Mouse (Mus musculus) cerebellum, adult 8-10 months (tissue): Measurements from ENCODE around the gene Klf6.

ENCODE experiments used
- DNase-seq: peaks from one replicate; pipeline ENCODE4 v3.0.0; 2022

Klf6 gene

GRCm38 (mm10) chr13:5861157-5862002, at the start of gene Klf6:
Gene Klf6, plus strand, starts transcription at chr13:5861482.
- peak; percentile 100 for DNase-seq

GRCm38 (mm10) chr13:5813433-5813832, 47.8 kb upstream of the Klf6 start:
- no peak for DNase-seq

GRCm38 (mm10) chr13:5817250-5817649, 44.0 kb upstream of the Klf6 start:
- no peak for DNase-seq

- no peak for DNase-seq
Measured at GRCm38 (mm10) chr13:5819173-5819572, 42.1 kb upstream of the Klf6 start.

- no peak for DNase-seq
Measured at GRCm38 (mm10) chr13:5822586-5822985, 38.7 kb upstream of the Klf6 start.

GRCm38 (mm10) chr13:5823150-5823549, 38.1 kb upstream of the Klf6 start:
- DNase-seq = no peak

- no peak for DNase-seq
Measured at GRCm38 (mm10) chr13:5824189-5824815, 37.0 kb upstream of the Klf6 start.

GRCm38 (mm10) chr13:5826170-5826827, 35.0 kb upstream of the Klf6 start:
- no peak for DNase-seq

- DNase-seq = no peak
Measured at GRCm38 (mm10) chr13:5831976-5832375, 29.3 kb upstream of the Klf6 start.

GRCm38 (mm10) chr13:5837174-5837777, 24.0 kb upstream of the Klf6 start:
- no peak for DNase-seq

GRCm38 (mm10) chr13:5841418-5841817, 19.9 kb upstream of the Klf6 start:
- DNase-seq = no peak

GRCm38 (mm10) chr13:5842911-5843310, 18.4 kb upstream of the Klf6 start:
- DNase-seq = no peak

GRCm38 (mm10) chr13:5843829-5844228, 17.5 kb upstream of the Klf6 start:
- DNase-seq = no peak

GRCm38 (mm10) chr13:5844338-5844737, 16.9 kb upstream of the Klf6 start:
- no peak for DNase-seq

- no peak for DNase-seq
Measured at GRCm38 (mm10) chr13:5845161-5845590, 16.1 kb upstream of the Klf6 start.

GRCm38 (mm10) chr13:5845605-5846004, 15.7 kb upstream of the Klf6 start:
- DNase-seq = no peak

GRCm38 (mm10) chr13:5846860-5847259, 14.4 kb upstream of the Klf6 start:
- no peak for DNase-seq

- DNase-seq = no peak
Measured at GRCm38 (mm10) chr13:5847736-5848135, 13.5 kb upstream of the Klf6 start.

- DNase-seq = no peak
Measured at GRCm38 (mm10) chr13:5860651-5861156, 578 bp upstream of the Klf6 start.

- DNase-seq = peak; percentile 48
Measured at GRCm38 (mm10) chr13:5862003-5862625, 832 bp downstream of the Klf6 start.

- peak; percentile 37 for DNase-seq
Measured at GRCm38 (mm10) chr13:5862626-5863407, 1.5 kb downstream of the Klf6 start.

GRCm38 (mm10) chr13:5863408-5863891, 2.2 kb downstream of the Klf6 start:
- DNase-seq = no peak
